Mouse (Mus musculus): ENCODE data around the gene Gm3952. TPM values are rescaled to one million over a fixed set of nuclear protein-coding genes. Genes with fewer than 3 reads are reported as not detected.

The Gm3952 gene
- not detected in 2 replicates for polyA plus RNA-seq (2012; ENCODE audit: insufficient read depth, insufficient read length, missing spikeins)

- TF ChIP-seq POLR2A (IDR thresholded peaks at IDR 0.05; ENCODE audit: borderline replicate concordance, low read depth, low read length) (no peak), CTCF (IDR thresholded peaks at IDR 0.05; ENCODE audit: low read depth, low read length) (no peak)
- Histone ChIP-seq H3K27ac (ENCODE audit: insufficient read depth, low read depth, low read length) (no peak within 1 kb of the TSS), H3K4me3 (ENCODE audit: insufficient read depth, low read length) (no peak within 1 kb of the TSS), H3K4me1 (ENCODE audit: control insufficient read depth, insufficient read depth, low read length) (no peaks in the 10 kb centered on the region)
These were observed at the start of gene Gm3952 for GRCm38 (mm10) chr8:128798594-128798993. Gm3952 (minus strand) TSS chr8:128798694.

GRCm38 (mm10) chr8:128843749-128844148 is 45.3 kb upstream of the Gm3952 start:
- H3K4me1 ChIP-seq (ENCODE audit: control insufficient read depth, insufficient read depth, low read length) = no peaks in the 10 kb centered on the region
- H3K4me3 ChIP-seq (ENCODE audit: insufficient read depth, low read length) = no peak overlapping the region
- TF ChIP-seq CTCF (IDR thresholded peaks at IDR 0.05; ENCODE audit: low read depth, low read length) = no peak
- no peak for TF ChIP-seq POLR2A (IDR thresholded peaks at IDR 0.05; ENCODE audit: borderline replicate concordance, low read depth, low read length)
- no peak overlapping the region for H3K27ac ChIP-seq (ENCODE audit: insufficient read depth, low read depth, low read length)

- no peak overlapping the region for H3K27ac ChIP-seq (ENCODE audit: insufficient read depth, low read depth, low read length)
- no peaks in the 10 kb centered on the region for H3K4me1 ChIP-seq (ENCODE audit: control insufficient read depth, insufficient read depth, low read length)
- no peak overlapping the region for H3K4me3 ChIP-seq (ENCODE audit: insufficient read depth, low read length)
- TF ChIP-seq CTCF (IDR thresholded peaks at IDR 0.05; ENCODE audit: low read depth, low read length) (no peak), POLR2A (IDR thresholded peaks at IDR 0.05; ENCODE audit: borderline replicate concordance, low read depth, low read length) (no peak)
These were observed 14.0 kb upstream of the Gm3952 start for GRCm38 (mm10) chr8:128812521-128812920.

- H3K27ac ChIP-seq (ENCODE audit: insufficient read depth, low read depth, low read length) = no peak overlapping the region
- no peak for TF ChIP-seq CTCF (IDR thresholded peaks at IDR 0.05; ENCODE audit: low read depth, low read length)
- TF ChIP-seq POLR2A (IDR thresholded peaks at IDR 0.05; ENCODE audit: borderline replicate concordance, low read depth, low read length) = no peak
- H3K4me3 ChIP-seq (ENCODE audit: insufficient read depth, low read length) = no peak overlapping the region
- no peaks in the 10 kb centered on the region for H3K4me1 ChIP-seq (ENCODE audit: control insufficient read depth, insufficient read depth, low read length)
These were observed 62.8 kb downstream of the Gm3952 start for GRCm38 (mm10) chr8:128735692-128736091.

- no peak for TF ChIP-seq CTCF (IDR thresholded peaks at IDR 0.05; ENCODE audit: low read depth, low read length)
- no peak for TF ChIP-seq POLR2A (IDR thresholded peaks at IDR 0.05; ENCODE audit: borderline replicate concordance, low read depth, low read length)
- H3K4me1 ChIP-seq (ENCODE audit: control insufficient read depth, insufficient read depth, low read length) = no peaks in the 10 kb centered on the region
- H3K4me3 ChIP-seq (ENCODE audit: insufficient read depth, low read length) = no peak overlapping the region
- H3K27ac ChIP-seq (ENCODE audit: insufficient read depth, low read depth, low read length) = no peak overlapping the region
These were observed 64.4 kb downstream of the Gm3952 start for GRCm38 (mm10) chr8:128734118-128734517.

GRCm38 (mm10) chr8:128732254-128732653 is 66.2 kb downstream of the Gm3952 start:
- no peak for TF ChIP-seq CTCF (IDR thresholded peaks at IDR 0.05; ENCODE audit: low read depth, low read length)
- TF ChIP-seq POLR2A (IDR thresholded peaks at IDR 0.05; ENCODE audit: borderline replicate concordance, low read depth, low read length) = no peak
- no peaks in the 10 kb centered on the region for H3K4me1 ChIP-seq (ENCODE audit: control insufficient read depth, insufficient read depth, low read length)
- H3K4me3 ChIP-seq (ENCODE audit: insufficient read depth, low read length) = no peak overlapping the region
- H3K27ac ChIP-seq (ENCODE audit: insufficient read depth, low read depth, low read length) = no peak overlapping the region

GRCm38 (mm10) chr8:128727213-128727612 is 71.3 kb downstream of the Gm3952 start:
- Histone ChIP-seq H3K4me3 (ENCODE audit: insufficient read depth, low read length) (no peak overlapping the region), H3K4me1 (ENCODE audit: control insufficient read depth, insufficient read depth, low read length) (peaks cover 4% of the 10 kb centered on the region; the same call in 1 of the 2 replicates), H3K27ac (ENCODE audit: insufficient read depth, low read depth, low read length) (no peak overlapping the region)
- TF ChIP-seq CTCF (IDR thresholded peaks at IDR 0.05; ENCODE audit: low read depth, low read length) (no peak), POLR2A (IDR thresholded peaks at IDR 0.05; ENCODE audit: borderline replicate concordance, low read depth, low read length) (no peak)

GRCm38 (mm10) chr8:128724819-128725218 is 73.7 kb downstream of the Gm3952 start:
- TF ChIP-seq POLR2A (IDR thresholded peaks at IDR 0.05; ENCODE audit: borderline replicate concordance, low read depth, low read length) = no peak
- TF ChIP-seq CTCF (IDR thresholded peaks at IDR 0.05; ENCODE audit: low read depth, low read length) = no peak
- H3K27ac ChIP-seq (ENCODE audit: insufficient read depth, low read depth, low read length) = no peak overlapping the region

GRCm38 (mm10) chr8:128716184-128716583 is 82.3 kb downstream of the Gm3952 start:
- no peak for TF ChIP-seq POLR2A (IDR thresholded peaks at IDR 0.05; ENCODE audit: borderline replicate concordance, low read depth, low read length)
- H3K4me3 ChIP-seq (ENCODE audit: insufficient read depth, low read length) = no peak overlapping the region
- H3K27ac ChIP-seq (ENCODE audit: insufficient read depth, low read depth, low read length) = no peak overlapping the region
- 0 out of 2 replicates have a peak, but pooled peaks cover 2% of the 10 kb centered on the region for H3K4me1 ChIP-seq (ENCODE audit: control insufficient read depth, insufficient read depth, low read length)

More at GRCm38 (mm10) chr8:128724819-128725218, 73.7 kb downstream of the Gm3952 start:
- no peak overlapping the region for H3K4me3 ChIP-seq (ENCODE audit: insufficient read depth, low read length)
- peaks cover 4% of the 10 kb centered on the region; the same call in 1 of the 2 replicates for H3K4me1 ChIP-seq (ENCODE audit: control insufficient read depth, insufficient read depth, low read length)

GRCm38 (mm10) chr8:128709261-128709660 is 89.2 kb downstream of the Gm3952 start:
- H3K27ac ChIP-seq (ENCODE audit: insufficient read depth, low read depth, low read length) = no peak overlapping the region
- TF ChIP-seq CTCF (IDR thresholded peaks at IDR 0.05; ENCODE audit: low read depth, low read length) (peak; percentile 84), POLR2A (IDR thresholded peaks at IDR 0.05; ENCODE audit: borderline replicate concordance, low read depth, low read length) (no peak)
- H3K4me3 ChIP-seq (ENCODE audit: insufficient read depth, low read length) = no peak overlapping the region
- peaks cover 2% of the 10 kb centered on the region; the same call in 1 of the 2 replicates for H3K4me1 ChIP-seq (ENCODE audit: control insufficient read depth, insufficient read depth, low read length)

- H3K4me3 ChIP-seq (ENCODE audit: insufficient read depth, low read length) = no peak overlapping the region
- H3K27ac ChIP-seq (ENCODE audit: insufficient read depth, low read depth, low read length) = no peak overlapping the region
- TF ChIP-seq POLR2A (IDR thresholded peaks at IDR 0.05; ENCODE audit: borderline replicate concordance, low read depth, low read length) (no peak), CTCF (IDR thresholded peaks at IDR 0.05; ENCODE audit: low read depth, low read length) (no peak)
- H3K4me1 ChIP-seq (ENCODE audit: control insufficient read depth, insufficient read depth, low read length) = peaks cover 13% of the 10 kb centered on the region
These were observed 93.7 kb downstream of the Gm3952 start for GRCm38 (mm10) chr8:128704836-128705235.

All from bone marrow macrophage, adult 2 months (primary cell).